Mouse (Mus musculus) left cerebral cortex, postnatal 14 days (tissue): ENCODE measurements around the gene Gucy2c. TPM values are rescaled to one million over a fixed set of nuclear protein-coding genes. Genes with fewer than 3 reads are reported as not detected.

ENCODE experiments used
- DNase-seq, 2 experiments: peaks; one replicate each; pipeline ENCODE4 v3.0.0; 2021 to 2022; ENCODE audit warnings: low spot score in 2 of 2, mixed read lengths in 1 of 2
- intact Hi-C: fragments of 180-260 bp; cut with DNase I; formaldehyde crosslinking; loops from one replicate; pipeline ENCODE4 v1.15.1; 2025
- total RNA-seq, 2 experiments: library from RNA; stranded (reverse); gene quantifications; 2 replicates each; pipeline ENCODE4 v1.2.3; 2021

Gucy2c gene
- total RNA-seq, 2 experiments from 2014 or later, result 0.42 to 0.57 TPM

DNA sequence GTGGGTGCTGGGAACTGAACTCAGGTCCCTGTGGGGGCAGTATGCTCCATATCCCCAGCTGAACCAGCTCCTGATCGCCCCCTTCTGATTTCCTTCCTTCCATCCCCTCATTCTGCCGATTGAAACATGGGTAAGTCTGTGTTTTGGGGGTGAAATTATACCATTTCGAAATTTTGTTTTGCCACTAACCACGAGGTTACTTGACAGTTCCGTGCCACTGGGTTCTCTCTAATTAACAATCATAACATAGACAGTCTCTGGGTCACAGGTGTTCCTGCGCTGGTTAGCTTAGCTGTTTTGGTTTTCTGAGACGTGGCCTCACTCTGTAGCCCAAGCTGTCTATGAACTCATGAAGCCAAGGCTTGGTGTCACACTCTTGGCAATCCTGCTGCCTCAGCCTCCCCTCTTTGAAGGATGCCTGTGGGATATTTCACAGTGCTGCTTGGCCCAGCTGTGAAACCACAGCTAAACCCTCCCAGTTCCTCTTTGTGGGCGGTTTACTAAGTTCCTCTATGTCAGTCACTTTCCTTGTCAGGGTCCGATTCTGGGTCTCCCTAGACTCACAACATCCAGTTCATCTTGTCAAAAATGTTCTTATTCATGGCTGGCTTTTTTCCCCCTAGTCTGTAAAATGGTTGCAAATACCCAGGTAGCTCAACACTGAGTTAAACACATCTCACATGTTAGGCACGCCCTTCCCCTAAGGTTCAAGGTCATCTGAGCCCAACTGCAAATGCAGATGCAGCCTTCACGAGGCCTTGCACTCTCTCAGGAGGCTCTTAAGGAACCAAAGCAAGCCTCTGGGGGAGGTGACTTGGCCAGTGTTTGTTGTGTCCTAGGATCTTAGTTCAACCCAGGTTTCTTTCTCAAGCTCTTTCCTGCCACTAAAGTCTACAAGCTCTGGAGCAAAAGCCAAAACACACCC lies 97.9 kb downstream of the Gucy2c start:
- intact Hi-C loops, result no loop called here

DNA sequence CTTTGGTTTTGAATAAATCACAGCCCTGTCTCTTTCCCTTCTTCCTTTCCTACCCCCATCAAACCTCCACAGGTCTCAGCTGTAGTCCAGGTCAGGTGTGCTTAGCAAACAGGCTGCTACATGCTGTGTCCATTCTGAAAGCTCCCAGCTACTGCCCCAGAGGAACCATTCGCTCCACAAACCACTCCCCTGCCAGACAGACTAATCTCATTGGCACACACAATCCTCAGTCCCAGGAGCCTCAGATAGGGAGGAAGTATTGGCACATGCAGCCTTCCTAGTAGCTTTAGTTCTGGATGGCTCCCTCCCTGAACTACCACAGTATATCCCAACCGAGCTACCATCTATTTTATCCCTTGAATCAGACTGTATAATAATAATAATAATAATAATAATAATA lies 102.2 kb downstream of the Gucy2c start:
- intact Hi-C loops, result no loop called here
- DNase-seq, result no peak

More for the DNA sequence above, 97.9 kb downstream of the Gucy2c start:
- DNase-seq, result no peak

DNA sequence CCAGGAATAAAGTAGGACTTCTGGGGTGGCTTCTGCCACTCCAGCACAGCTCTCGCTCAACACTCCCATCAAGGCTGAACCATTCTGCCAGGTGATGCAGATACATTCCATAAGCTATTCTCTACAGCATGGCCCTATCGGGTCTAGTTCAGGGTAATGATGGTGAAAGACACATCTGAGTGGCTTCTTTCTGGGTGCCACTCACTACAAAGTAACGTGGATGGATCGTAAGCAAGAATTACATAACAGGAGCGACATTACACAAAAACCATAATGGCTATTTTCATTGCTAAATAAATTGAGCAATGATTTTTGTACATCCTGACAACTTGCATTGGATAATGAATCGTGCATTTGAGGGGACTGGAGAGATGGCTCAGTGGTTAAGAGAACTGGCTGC lies 106.6 kb downstream of the Gucy2c start:
- intact Hi-C loops, result no loop called here
- no peak for DNase-seq

DNA sequence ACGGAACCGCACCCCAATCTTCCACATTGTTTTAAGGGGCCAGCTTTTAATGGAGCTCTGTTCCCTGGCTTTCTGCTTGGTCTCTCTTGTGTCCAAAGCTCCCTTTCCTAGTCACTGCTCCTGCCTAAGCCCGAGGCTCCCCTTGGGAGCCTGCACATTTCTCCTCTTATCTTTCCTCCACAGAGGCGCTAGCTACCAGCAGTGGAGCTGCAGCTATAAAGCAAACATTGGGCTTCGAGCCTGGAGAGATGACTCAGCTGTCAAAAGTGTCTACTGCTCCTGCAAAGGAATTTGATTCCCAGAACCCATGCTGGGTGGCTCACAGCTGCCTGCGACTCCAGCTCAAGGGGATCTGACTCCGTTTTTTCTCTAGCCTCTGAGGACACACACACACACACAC lies 109.1 kb downstream of the Gucy2c start:
- peak; percentile 70 to 79 for DNase-seq
- intact Hi-C loops, result no loop called here

DNA sequence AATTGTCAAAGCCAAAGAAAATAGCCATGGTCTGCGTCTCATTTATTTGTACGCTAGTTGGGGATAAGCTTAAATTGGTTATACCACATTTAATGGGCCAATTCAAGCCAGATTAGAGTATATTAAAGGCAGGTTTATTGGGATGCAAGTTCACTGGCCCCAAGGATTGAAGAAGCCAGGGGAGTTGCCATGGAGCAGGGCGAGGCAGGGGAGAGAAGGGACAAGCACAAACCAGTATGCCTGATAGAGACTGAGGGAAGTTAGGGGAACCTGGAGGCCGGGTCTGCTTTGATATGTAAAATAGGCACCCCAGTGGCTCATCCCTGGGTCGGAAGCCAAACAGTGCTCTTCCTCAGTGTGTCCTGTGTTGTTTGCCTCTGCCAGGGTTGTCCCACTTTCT lies 112.3 kb downstream of the Gucy2c start:
- intact Hi-C loops, result no loop called here
- DNase-seq, result no peak

DNA sequence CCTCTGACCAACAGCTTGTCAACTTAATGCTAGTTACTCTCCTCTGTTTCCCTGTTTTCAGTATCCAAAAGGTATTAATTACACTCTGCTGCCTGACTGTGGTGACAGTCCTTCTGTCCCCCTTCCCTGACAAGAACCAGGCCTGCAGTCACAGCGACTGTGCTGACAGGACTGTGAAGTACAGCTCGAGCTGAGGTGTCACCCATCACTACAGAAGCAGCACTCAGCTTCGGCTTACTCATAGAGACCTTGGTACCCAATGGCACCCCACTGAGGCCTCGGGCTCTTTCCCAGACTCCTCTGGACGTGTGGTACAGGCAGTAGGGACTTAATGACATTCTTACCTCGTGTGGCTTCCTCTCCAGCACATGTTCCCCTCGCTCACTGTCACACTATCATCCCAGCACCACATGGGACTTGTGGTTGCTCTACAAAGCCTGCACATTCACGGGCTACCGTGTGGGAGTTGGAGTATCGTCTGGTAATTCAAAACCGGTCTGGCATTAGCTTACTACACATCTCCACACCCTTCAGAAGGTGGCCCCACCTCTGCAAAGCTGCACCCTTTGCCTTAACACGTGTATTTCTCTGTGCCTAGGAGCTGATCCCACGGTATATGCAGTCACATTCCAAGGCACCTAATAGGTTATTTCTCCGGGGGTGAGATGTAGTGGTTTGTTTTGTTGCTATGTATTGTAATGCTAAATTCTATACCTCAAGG lies 113.1 kb downstream of the Gucy2c start:
- intact Hi-C loops, result no loop called here
- DNase-seq, result no peak

DNA sequence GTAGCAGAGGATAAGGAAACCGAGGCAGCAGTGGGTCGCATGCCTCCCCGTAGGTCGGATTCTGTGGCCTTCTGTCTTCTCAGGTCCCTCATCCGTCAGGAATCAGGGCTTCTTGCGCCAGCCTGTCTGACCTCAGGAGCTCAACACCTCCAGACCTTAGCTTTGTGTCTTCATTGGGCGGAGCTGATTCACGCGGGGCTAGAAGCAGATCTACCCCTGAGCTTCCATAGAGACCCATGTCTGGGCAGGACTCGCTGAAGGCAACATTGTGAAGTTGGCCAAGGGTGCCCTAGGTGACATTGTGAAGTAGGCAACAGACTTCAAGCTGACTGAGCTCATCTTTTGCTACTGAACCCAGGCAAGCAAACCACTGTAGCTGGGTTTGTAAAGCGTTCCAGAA lies 119.5 kb downstream of the Gucy2c start:
- intact Hi-C loops, result no loop called here
- DNase-seq, result no peak

DNA sequence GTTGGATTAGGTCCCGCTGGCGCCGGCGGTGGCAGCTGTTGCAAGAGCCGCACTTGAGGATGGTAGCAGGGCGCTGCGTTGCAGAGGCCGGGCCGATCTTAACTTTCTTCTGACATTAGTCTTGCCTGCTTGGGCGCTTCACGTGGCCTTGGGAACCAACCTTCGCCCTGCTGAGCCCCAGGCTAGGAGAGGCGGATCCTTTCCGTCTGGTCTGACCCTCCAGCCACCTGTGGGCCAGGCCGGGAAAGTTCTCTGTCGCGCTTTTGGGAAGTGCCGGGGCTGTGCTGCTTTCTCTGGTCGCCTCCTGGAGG lies 119.9 kb downstream of the Gucy2c start, which contains the start of gene Plbd1:
Gene Plbd1 (minus strand): TSS at position 223 of the 311 bp plus-strand sequence.
- intact Hi-C loops, result no loop called here
- DNase-seq, result no peak

DNA sequence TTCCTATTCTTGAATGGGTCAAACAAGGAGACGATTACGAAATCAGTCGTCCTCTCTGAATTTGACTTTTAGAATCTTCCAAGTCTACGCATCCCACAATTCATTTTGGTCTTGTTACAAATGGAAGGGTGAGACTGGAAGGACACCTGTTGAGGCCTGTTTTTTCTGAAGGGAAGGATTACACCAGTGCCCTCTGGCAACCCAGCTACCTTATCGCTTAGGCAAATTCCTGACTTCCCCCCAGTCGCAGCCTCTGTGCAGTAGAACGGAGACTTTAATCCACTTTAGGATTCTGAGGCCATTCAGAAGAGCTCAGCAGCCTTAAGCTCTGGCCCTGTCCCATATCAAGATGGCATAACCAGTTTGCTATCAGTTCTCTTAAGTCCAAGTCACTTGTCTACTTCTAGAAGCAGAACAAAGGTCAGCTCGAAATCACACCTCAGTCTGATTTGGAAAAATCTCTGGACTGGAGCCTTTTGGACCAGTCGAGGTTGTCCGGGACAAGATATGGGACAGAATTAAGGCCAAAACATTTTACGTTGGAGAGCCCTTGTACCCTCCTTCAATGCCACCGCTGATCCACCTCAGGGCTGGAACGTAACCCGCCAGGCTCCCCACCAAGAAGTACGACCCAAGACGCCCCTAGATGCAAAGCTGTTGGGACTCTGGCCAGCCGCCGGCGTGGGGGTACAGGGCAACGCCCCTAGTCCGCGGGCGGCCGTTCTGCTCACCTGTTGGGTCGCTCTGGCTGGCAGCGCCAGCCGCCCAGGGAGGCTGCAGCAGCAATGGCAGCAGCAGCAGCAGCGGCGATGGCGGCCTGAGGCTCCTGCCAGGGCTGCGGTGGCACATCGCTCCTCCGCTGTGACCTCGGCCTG lies 120.5 kb downstream of the Gucy2c start:
- DNase-seq, result no peak
- intact Hi-C loops, result no loop called here

DNA sequence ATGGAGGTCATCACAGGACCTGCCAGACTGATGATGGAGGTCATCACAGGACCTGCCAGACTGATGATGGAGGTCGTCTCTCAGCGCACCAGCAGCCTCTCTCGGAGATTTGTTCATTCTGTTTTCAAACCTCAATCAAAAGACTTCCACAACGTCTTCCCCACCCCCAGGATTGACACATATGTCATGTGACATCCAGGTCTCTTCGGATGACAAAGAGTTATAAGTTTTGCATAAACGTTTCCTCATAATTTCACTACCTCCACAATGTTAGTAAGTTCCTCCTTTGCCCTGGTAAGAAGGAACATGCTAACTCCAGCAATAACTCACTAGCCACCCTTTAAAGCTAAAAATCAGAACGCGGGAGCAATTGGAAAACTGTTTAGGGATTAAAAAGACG lies 122.3 kb downstream of the Gucy2c start:
- intact Hi-C loops, result no loop called here
- no peak for DNase-seq

DNA sequence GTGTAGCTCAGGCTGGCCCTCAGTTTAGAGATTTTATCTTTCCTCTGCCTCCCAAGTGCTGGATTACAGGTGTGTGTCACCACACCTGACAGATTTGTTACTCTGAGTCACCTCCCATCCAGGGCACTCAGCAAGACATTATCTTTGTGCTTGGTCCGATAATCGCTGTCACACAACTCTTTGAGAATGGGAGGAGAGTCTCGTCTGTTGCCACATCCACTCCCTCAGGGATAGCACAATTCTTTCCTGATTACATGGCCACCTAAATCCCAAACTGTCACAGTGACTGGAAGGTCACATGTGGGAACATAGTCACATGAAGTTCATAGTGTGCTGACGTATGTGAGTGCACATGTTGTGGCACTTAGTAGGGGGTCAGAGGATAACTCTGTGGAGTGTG lies 123.3 kb downstream of the Gucy2c start:
- intact Hi-C loops, result no loop called here
- DNase-seq, result no peak

DNA sequence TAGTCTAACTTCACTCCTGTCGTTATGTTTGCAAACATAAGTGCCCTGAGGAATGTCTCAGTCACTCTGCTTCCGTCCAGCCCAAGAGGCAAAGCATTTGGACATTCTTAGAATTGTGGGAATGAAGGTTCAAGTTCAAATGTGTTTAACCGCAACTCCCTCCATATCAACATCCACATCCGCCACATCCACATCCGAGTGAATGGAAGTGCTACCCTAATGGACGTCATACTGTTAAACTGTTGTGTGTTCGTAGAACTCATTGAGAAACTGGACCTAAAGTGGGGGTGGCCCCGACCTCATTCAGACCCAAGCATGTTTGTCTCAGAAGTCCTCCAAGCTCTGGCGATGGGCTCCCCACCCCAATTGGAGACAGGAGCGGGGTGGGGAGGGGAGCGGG lies 125.8 kb downstream of the Gucy2c start:
- intact Hi-C loops, result no loop called here
- no peak for DNase-seq

DNA sequence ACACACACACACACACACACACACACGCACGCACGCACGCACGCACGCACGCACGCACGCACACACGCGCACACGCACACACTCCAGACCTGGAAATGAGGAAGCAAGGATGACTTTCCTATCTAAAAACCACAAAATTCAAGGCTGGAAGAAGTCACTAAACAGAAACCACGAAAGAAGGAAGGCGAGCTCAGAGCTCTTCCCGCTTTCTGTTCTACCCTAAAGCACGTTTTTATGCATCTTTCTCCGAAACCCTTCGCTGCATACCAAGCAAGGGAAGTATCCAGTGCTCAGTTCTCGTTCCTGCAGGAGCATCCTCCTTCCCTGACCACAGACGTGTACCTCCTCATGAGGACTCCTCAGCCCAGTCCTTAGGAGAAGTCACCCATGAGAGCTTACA lies 127.1 kb downstream of the Gucy2c start:
- intact Hi-C loops, result no loop called here
- DNase-seq, result no peak

DNA sequence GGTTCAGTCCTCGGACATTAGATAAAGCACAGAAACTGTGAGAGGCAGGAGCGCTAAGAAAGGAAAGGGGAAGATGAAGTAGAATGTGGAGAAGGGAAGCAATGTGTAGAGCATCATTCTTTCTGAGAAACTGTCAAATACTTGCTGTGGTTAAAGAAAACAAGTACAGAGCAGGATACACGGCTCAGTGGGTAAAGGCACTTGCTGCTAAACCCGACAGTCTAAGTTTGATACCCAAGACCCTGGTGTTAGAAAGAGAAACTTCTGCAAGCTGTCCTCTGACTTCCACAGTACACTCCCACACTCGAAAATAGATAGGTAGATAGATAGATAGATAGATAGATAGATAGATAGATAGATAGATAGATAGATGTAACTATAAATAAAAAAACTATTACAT lies 128.2 kb downstream of the Gucy2c start:
- DNase-seq, result no peak
- intact Hi-C loops, result no loop called here

DNA sequence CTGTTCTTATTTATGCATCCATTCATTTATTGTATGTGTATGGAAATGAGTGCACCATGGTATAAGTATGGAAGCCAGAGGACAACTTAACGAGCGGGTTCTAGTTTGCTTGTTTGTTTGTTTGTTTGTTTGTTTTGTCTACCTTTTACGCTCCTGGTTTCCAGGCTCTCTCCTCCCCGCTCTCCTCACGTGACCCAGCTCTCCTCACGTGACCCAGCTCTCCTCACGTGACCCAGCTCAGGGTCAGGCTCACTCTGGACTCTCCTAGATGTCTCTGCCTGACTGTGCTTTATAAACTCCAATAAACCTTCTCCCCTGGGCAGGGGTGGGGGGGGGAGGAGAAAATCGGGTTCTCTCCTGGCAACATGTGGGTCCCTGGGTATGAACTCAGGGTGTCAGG lies 130.9 kb downstream of the Gucy2c start:
- no peak for DNase-seq
- intact Hi-C loops, result no loop called here

DNA sequence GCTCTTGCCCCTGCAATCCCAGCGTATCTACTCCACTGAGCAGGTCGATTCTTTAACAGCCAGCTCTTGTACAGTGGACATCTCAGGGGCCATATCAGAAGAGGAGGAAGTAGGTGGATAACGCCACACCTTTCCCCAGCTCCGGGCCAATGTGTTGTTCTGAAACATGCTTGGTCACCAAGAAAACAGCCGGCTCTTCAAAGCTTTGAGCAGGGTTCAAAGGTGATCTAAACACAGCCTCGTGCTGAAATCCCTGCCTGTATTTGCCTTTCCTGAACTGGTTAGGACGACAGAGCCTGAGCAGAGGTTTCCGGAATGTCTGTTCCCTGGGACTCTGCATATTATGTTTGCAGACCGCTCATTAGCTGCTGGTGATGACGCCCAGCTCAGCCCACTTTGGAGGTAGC lies 134.1 kb downstream of the Gucy2c start:
- DNase-seq, result no peak
- intact Hi-C loops, result no loop called here
